Mouse (Mus musculus) midbrain, embryonic 12.5 days (tissue): Measurements from ENCODE around the gene Dnajc6. TPM values are rescaled to one million over a fixed set of nuclear protein-coding genes. Genes with fewer than 3 reads are reported as not detected.

ENCODE experiments used
- ATAC-seq: fragments of 200-750 bp; cut with Nextera tagmentation; 2 replicates; pipeline ENCODE4 v1.8.0; 2017; ENCODE audit warnings: low read depth, moderate TSS enrichment, moderate library complexity; ENCODE audit not compliant: low FRiP score
- H3K27ac ChIP-seq: fragments of 300-500 bp; sonication (generic); replicated peaks from 2 replicates; pipeline ENCODE4 v1.5.1; 2016; ENCODE audit warnings: mild to moderate bottlenecking
- H3K27me3 ChIP-seq: fragments of 300-500 bp; sonication (generic); 2 replicates; pipeline ENCODE4 v1.6.1; 2016; ENCODE audit warnings: mild to moderate bottlenecking
- H3K36me3 ChIP-seq: fragments of 300-500 bp; sonication (generic); 2 replicates; pipeline ENCODE4 v1.6.1; 2016
- H3K4me1 ChIP-seq: fragments of 300-500 bp; sonication (generic); 2 replicates; pipeline ENCODE4 v1.6.1; 2016
- H3K4me2 ChIP-seq: fragments of 300-500 bp; sonication (generic); replicated peaks from 2 replicates; pipeline ENCODE4 v1.6.1; 2016; ENCODE audit warnings: mild to moderate bottlenecking, moderate library complexity
- H3K4me3 ChIP-seq: fragments of 300-500 bp; sonication (generic); 2 replicates; pipeline ENCODE4 v1.5.1; 2016; ENCODE audit warnings: mild to moderate bottlenecking
- H3K9ac ChIP-seq: fragments of 300-500 bp; sonication (generic); replicated peaks from 2 replicates; pipeline ENCODE4 v1.6.1; 2016; ENCODE audit warnings: mild to moderate bottlenecking, moderate library complexity
- H3K9me3 ChIP-seq: fragments of 300-500 bp; sonication (generic); 2 replicates; pipeline ENCODE4 v1.6.1; 2016; ENCODE audit warnings: mild to moderate bottlenecking
- WGBS: fragments of 180-500 bp; shearing (Covaris S2); methylation state at CpG from one replicate; pipeline ENCODE4 v1.1.7; 2016; 5-methylcytosine and 5-hydroxymethylcytosine counted together
- polyA plus RNA-seq: library from polyadenylated mRNA; unstranded; fragments of >200 nt; fragmentation: Nextera tagmentation; extraction: Ambion mirVana; gene quantifications from 2 replicates; pipeline ENCODE4 v1.2.1, GENCODE M21; 2016

Dnajc6 gene
- polyA plus RNA-seq, 1 experiment from 2014 or later, result 10.7 TPM

GRCm38 (mm10) chr4:101620206-101620605 is 123.8 kb downstream of the Dnajc6 start:
- H3K27ac ChIP-seq, result no peak overlapping the region
- no peaks in the 10 kb centered on the region for H3K9me3 ChIP-seq
- H3K4me2 ChIP-seq, result no peak overlapping the region
- no peak overlapping the region for H3K4me3 ChIP-seq
- H3K4me1 ChIP-seq, result no peaks in the 10 kb centered on the region
- WGBS, result 48% methylated on average over 2 of the region's 2 CpGs
- H3K27me3 ChIP-seq, result no peaks in the 10 kb centered on the region
- H3K36me3 ChIP-seq, result peaks cover 3% of the 10 kb centered on the region; the same call in 1 of the 2 replicates
- ATAC-seq, result no peak
- H3K9ac ChIP-seq, result no peak overlapping the region

GRCm38 (mm10) chr4:101621241-101621640 is 124.8 kb downstream of the Dnajc6 start:
- WGBS, result 88% methylated on average over 5 of the region's 5 CpGs
- Histone ChIP-seq H3K4me3 (no peak overlapping the region), H3K9ac (no peak overlapping the region), H3K36me3 (0 out of 2 replicates have a peak, but pooled peaks cover 3% of the 10 kb centered on the region), H3K4me1 (no peaks in the 10 kb centered on the region), H3K27me3 (no peaks in the 10 kb centered on the region), H3K9me3 (no peaks in the 10 kb centered on the region), H3K27ac (no peak overlapping the region), H3K4me2 (no peak overlapping the region)
- no peak for ATAC-seq

DNA sequence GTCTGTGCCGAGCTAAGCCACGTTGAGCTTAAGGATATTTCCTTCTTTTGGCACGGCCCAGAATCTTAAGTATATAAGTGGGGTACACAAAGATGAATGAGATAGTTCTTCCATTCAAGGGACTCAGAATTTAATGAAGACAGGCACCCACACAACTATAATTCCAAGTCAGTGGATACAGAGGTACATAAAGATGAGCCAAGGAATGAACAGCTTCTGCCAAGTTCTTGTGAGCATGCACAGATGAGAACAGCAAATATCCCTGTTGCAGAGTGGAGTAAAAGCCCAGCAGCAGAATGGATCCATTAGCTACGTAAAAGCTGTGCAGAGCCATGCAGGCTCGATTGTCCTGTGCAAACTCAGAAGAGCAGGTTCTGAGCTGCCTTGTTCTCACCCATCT is 128.8 kb downstream of the Dnajc6 start:
- no peaks in the 10 kb centered on the region for H3K4me1 ChIP-seq
- H3K4me3 ChIP-seq, result no peak overlapping the region
- WGBS, result 89% methylated on average over 5 of the region's 5 CpGs
- no peak for ATAC-seq
- no peak overlapping the region for H3K27ac ChIP-seq
- no peaks in the 10 kb centered on the region for H3K27me3 ChIP-seq
- no peaks in the 10 kb centered on the region for H3K36me3 ChIP-seq
- H3K9me3 ChIP-seq, result no peaks in the 10 kb centered on the region
- no peak overlapping the region for H3K4me2 ChIP-seq
- H3K9ac ChIP-seq, result no peak overlapping the region

GRCm38 (mm10) chr4:101635596-101635995 is 139.1 kb downstream of the Dnajc6 start:
- ATAC-seq, result no peak
- H3K4me3 ChIP-seq, result no peak overlapping the region
- no peak overlapping the region for H3K27ac ChIP-seq
- H3K9ac ChIP-seq, result no peak overlapping the region
- no peaks in the 10 kb centered on the region for H3K9me3 ChIP-seq
- no peaks in the 10 kb centered on the region for H3K4me1 ChIP-seq
- H3K27me3 ChIP-seq, result no peaks in the 10 kb centered on the region
- no peaks in the 10 kb centered on the region for H3K36me3 ChIP-seq
- no peak overlapping the region for H3K4me2 ChIP-seq
- 78% methylated on average over 2 of the region's 2 CpGs for WGBS

DNA sequence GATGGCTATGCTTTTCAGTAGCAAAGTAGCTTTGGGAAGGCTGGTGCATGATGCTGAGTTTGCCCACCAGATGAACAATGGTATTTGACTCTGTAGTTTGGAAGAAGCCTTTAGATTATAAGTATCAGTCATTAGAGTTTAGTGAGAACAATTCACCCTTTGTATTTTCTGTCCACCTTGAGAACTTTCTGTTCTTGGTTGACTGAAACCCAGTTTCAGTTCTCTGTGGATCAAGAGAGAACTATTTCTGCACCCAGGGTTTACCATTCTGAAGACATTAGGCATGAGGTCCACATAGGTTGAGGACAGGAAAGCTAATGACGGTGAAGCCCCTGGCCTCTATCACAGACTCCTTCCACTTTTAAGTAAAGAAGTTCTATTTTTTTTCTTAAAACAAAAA is 141.0 kb downstream of the Dnajc6 start:
- H3K9me3 ChIP-seq, result no peaks in the 10 kb centered on the region
- H3K36me3 ChIP-seq, result no peaks in the 10 kb centered on the region
- H3K4me3 ChIP-seq, result no peak overlapping the region
- no peak overlapping the region for H3K9ac ChIP-seq
- no peak for ATAC-seq
- no peak overlapping the region for H3K4me2 ChIP-seq
- H3K4me1 ChIP-seq, result no peaks in the 10 kb centered on the region
- WGBS, result 82% methylated on average over 1 of the region's 1 CpGs
- H3K27ac ChIP-seq, result no peak overlapping the region
- H3K27me3 ChIP-seq, result no peaks in the 10 kb centered on the region

DNA sequence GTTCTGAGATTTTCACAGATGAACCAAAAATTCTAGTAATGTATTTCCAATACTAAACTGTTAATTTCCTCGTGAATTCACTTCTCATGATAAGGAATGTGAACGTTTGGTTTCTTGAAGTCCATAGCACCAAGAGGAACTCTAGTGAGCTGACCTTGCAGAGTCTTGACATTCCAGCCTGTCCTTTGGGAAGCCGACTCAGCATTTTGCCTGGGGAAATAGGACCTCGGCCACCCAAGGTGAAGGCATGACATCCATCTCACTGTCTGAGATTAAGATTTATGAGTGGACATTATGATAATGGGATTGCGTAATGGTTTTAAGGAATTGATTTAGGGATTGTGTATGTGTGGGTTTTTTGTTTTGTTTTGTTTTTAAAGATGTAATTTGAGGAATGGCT is 144.2 kb downstream of the Dnajc6 start:
- no peak overlapping the region for H3K4me2 ChIP-seq
- no peak overlapping the region for H3K4me3 ChIP-seq
- WGBS, result 84% methylated on average over 5 of the region's 5 CpGs
- no peak overlapping the region for H3K9ac ChIP-seq
- no peaks in the 10 kb centered on the region for H3K36me3 ChIP-seq
- no peaks in the 10 kb centered on the region for H3K27me3 ChIP-seq
- no peaks in the 10 kb centered on the region for H3K9me3 ChIP-seq
- no peak overlapping the region for H3K27ac ChIP-seq
- no peak for ATAC-seq
- no peaks in the 10 kb centered on the region for H3K4me1 ChIP-seq

- H3K4me2 ChIP-seq, result no peak overlapping the region
- H3K27me3 ChIP-seq, result no peaks in the 10 kb centered on the region
- no peaks in the 10 kb centered on the region for H3K36me3 ChIP-seq
- H3K27ac ChIP-seq, result no peak overlapping the region
- no peak overlapping the region for H3K9ac ChIP-seq
- no peak overlapping the region for H3K4me3 ChIP-seq
- ATAC-seq, result no peak
- no peaks in the 10 kb centered on the region for H3K9me3 ChIP-seq
- no peaks in the 10 kb centered on the region for H3K4me1 ChIP-seq
- 85% methylated on average over 6 of the region's 6 CpGs for WGBS
These were observed 146.3 kb downstream of the Dnajc6 start for GRCm38 (mm10) chr4:101642708-101643107.

GRCm38 (mm10) chr4:101643216-101643615 is 146.8 kb downstream of the Dnajc6 start:
- Histone ChIP-seq H3K4me2 (no peak overlapping the region), H3K27ac (no peak overlapping the region), H3K36me3 (no peaks in the 10 kb centered on the region), H3K4me3 (no peak overlapping the region), H3K9ac (no peak overlapping the region), H3K9me3 (no peaks in the 10 kb centered on the region), H3K4me1 (no peaks in the 10 kb centered on the region), H3K27me3 (no peaks in the 10 kb centered on the region)
- WGBS, result 88% methylated on average over 4 of the region's 4 CpGs
- no peak for ATAC-seq

DNA sequence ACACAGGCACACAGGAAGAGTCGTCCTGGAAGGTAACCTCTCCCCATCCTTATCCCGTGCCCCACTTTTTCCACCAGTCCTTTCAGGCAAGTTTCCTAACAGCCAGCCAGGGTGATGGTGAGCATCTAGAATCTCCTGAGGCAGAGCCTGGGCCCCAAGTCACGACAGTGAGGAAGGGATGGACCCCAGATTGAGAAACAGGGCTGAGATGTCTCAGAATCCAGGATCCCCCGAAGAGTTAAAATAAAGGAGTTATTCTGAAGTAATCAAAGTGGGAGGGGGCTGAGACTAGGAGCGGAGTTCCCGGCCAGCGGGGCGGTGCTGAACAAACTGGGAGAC is 150.4 kb downstream of the Dnajc6 start:
- no peak; the same call in 1 of the 2 replicates for ATAC-seq
- Histone ChIP-seq H3K4me1 (peaks cover 11% of the 10 kb centered on the region; the same call in 1 of the 2 replicates), H3K9ac (peak overlapping the region; percentile 59), H3K27ac (peak overlapping the region; percentile 89), H3K4me3 (peak overlapping the region; percentile 64), H3K9me3 (no peaks in the 10 kb centered on the region), H3K4me2 (peak overlapping the region; percentile 64), H3K27me3 (no peaks in the 10 kb centered on the region), H3K36me3 (no peaks in the 10 kb centered on the region)
- WGBS, result 1% methylated on average over 8 of the region's 8 CpGs

- WGBS, result under 1% methylated on average over 39 of the region's 39 CpGs
- Histone ChIP-seq H3K4me1 (peaks cover 11% of the 10 kb centered on the region; the same call in 1 of the 2 replicates), H3K27ac (peak within 1 kb of the TSS; percentile 89), H3K4me2 (peak within 1 kb of the TSS; percentile 64), H3K4me3 (peak within 1 kb of the TSS; percentile 64), H3K9ac (peak within 1 kb of the TSS; percentile 86), H3K9me3 (no peaks in the 10 kb centered on the region), H3K36me3 (no peaks in the 10 kb centered on the region), H3K27me3 (no peaks in the 10 kb centered on the region)
- peak; percentile 98 for ATAC-seq
These were observed 150.9 kb downstream of the Dnajc6 start, which contains the start of gene Leprot for GRCm38 (mm10) chr4:101647196-101647905. Gene Leprot (plus strand): TSS chr4:101647718.

DNA sequence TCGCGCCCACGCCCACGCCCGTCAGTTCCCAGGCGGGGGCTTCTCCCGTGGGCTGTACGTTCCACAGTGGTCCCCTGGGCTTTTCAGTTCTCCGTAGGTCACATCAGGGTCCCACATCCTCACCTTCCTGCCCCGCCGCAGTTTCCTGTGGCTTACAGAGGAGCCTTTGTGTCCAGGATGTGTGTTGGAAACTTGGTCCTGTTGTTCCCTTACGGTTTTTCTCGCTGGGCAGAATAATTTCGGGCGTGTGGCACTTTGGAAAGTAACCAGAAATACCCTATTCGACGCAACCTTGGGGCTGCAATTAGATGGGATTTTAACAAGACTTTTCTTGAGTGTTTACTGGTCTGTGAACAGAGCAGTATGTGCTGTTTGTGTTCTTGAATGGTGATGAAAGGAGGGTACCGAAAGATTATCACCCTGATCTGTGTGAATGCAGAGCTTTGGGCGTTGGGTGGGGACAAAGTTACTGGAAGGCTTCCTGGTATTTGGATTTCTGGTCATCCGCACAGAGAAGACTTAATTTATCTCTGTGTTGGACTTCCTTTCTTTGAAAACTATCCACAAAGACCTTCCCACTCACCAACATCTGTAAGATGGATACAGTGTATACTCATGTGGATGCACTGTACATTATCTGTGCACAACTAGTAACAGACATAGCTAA is 151.7 kb downstream of the Dnajc6 start:
- 2% methylated on average over 20 of the region's 20 CpGs for WGBS
- Histone ChIP-seq H3K9me3 (no peaks in the 10 kb centered on the region), H3K4me2 (peak overlapping the region; percentile 59), H3K4me3 (peak overlapping the region; percentile 64), H3K27ac (peak overlapping the region; percentile 89), H3K9ac (peak overlapping the region; percentile 86), H3K27me3 (no peaks in the 10 kb centered on the region), H3K36me3 (no peaks in the 10 kb centered on the region), H3K4me1 (peaks cover 11% of the 10 kb centered on the region; the same call in 1 of the 2 replicates)
- no peak; the same call in 1 of the 2 replicates for ATAC-seq

- Histone ChIP-seq H3K27me3 (no peaks in the 10 kb centered on the region), H3K4me2 (peak overlapping the region; percentile 59), H3K27ac (no peak overlapping the region), H3K9me3 (no peaks in the 10 kb centered on the region), H3K9ac (peak overlapping the region; percentile 86; the same call in 1 of the 2 replicates), H3K4me1 (peaks cover 11% of the 10 kb centered on the region; the same call in 1 of the 2 replicates), H3K36me3 (no peaks in the 10 kb centered on the region), H3K4me3 (peak overlapping the region; percentile 64)
- 92% methylated on average over 1 of the region's 1 CpGs for WGBS
- no peak for ATAC-seq
These were observed 152.3 kb downstream of the Dnajc6 start for GRCm38 (mm10) chr4:101648745-101649144.
